Mouse (Mus musculus) liver, embryonic 12.5 days (tissue): ENCODE results near the gene Myo15b. TPM values are rescaled to one million over a fixed set of nuclear protein-coding genes. Genes with fewer than 3 reads are reported as not detected.
A peak's percentile ranks its signal among the peaks of the same experiment; 100 is the strongest.

Experiments used
- ATAC-seq: fragments of 200-750 bp; cut with Nextera tagmentation; 2 replicates; pipeline ENCODE4 v1.8.0; 2017; ENCODE audit warnings: moderate number of reproducible peaks, mild to moderate bottlenecking, moderate library complexity
- H3K27ac ChIP-seq: fragments of 300-500 bp; sonication (generic); 2 replicates; pipeline ENCODE4 v1.5.1; 2016; ENCODE audit warnings: mild to moderate bottlenecking
- H3K27me3 ChIP-seq: fragments of 300-500 bp; sonication (generic); replicated peaks from 2 replicates; pipeline ENCODE4 v1.6.1; 2016; ENCODE audit warnings: mild to moderate bottlenecking, moderate library complexity
- H3K36me3 ChIP-seq: fragments of 300-500 bp; sonication (generic); 2 replicates; pipeline ENCODE4 v1.6.1; 2016; ENCODE audit warnings: mild to moderate bottlenecking, moderate library complexity
- H3K4me1 ChIP-seq: fragments of 300-500 bp; sonication (generic); 2 replicates; pipeline ENCODE4 v1.6.1; 2016
- H3K4me2 ChIP-seq: fragments of 300-500 bp; sonication (generic); 2 replicates; pipeline ENCODE4 v1.6.1; 2016; ENCODE audit warnings: mild to moderate bottlenecking, moderate library complexity
- H3K4me3 ChIP-seq: fragments of 300-500 bp; sonication (generic); 2 replicates; pipeline ENCODE4 v1.5.1; 2016; ENCODE audit warnings: mild to moderate bottlenecking, moderate library complexity
- H3K9ac ChIP-seq: fragments of 300-500 bp; sonication (generic); 2 replicates; pipeline ENCODE4 v1.6.1; 2016; ENCODE audit warnings: mild to moderate bottlenecking, moderate library complexity
- H3K9me3 ChIP-seq: fragments of 300-500 bp; sonication (generic); replicated peaks from 2 replicates; pipeline ENCODE4 v1.6.1; 2016; ENCODE audit warnings: mild to moderate bottlenecking, moderate library complexity
- WGBS: fragments of 180-500 bp; shearing (Covaris S2); methylation state at CpG from one replicate; pipeline ENCODE4 v1.1.7; 2016; ENCODE audit not compliant: insufficient replicate concordance; 5-methylcytosine and 5-hydroxymethylcytosine counted together
- polyA plus RNA-seq: library from polyadenylated mRNA; unstranded; fragments of >200 nt; fragmentation: Nextera tagmentation; extraction: Ambion mirVana; gene quantifications from 2 replicates; pipeline ENCODE4 v1.2.1, GENCODE M21; 2016

The Myo15b gene
- polyA plus RNA-seq, 1 experiment from 2014 or later = 0.83 TPM

- H3K36me3 ChIP-seq = no peaks in the 10 kb centered on the region
- ATAC-seq = no peak
- WGBS = 23% methylated on average over 5 of the region's 5 CpGs
Measured at GRCm38 (mm10) chr11:115881002-115881401, 22.8 kb downstream of the Myo15b start.

GRCm38 (mm10) chr11:115883251-115883650, 25.0 kb downstream of the Myo15b start:
- no peaks in the 10 kb centered on the region for H3K36me3 ChIP-seq
- no peak overlapping the region for H3K27ac ChIP-seq
- no peak overlapping the region for H3K4me3 ChIP-seq
- ATAC-seq = no peak
- 33% methylated on average over 17 of the region's 17 CpGs for WGBS
- peaks cover 71% of the 10 kb centered on the region for H3K27me3 ChIP-seq
- no peaks in the 10 kb centered on the region for H3K9me3 ChIP-seq
- peaks cover 6% of the 10 kb centered on the region; the same call in 1 of the 2 replicates for H3K4me1 ChIP-seq
- H3K4me2 ChIP-seq = no peak overlapping the region
- no peak overlapping the region for H3K9ac ChIP-seq

More at GRCm38 (mm10) chr11:115881002-115881401, 22.8 kb downstream of the Myo15b start:
- Histone ChIP-seq H3K9ac (no peak overlapping the region), H3K4me3 (no peak overlapping the region), H3K4me2 (no peak overlapping the region), H3K27ac (no peak overlapping the region), H3K27me3 (peaks cover 51% of the 10 kb centered on the region), H3K4me1 (peaks cover 19% of the 10 kb centered on the region), H3K9me3 (no peaks in the 10 kb centered on the region)

GRCm38 (mm10) chr11:115884361-115884760, 26.2 kb downstream of the Myo15b start:
- Histone ChIP-seq H3K9ac (no peak overlapping the region), H3K4me3 (no peak overlapping the region), H3K27me3 (peaks cover 67% of the 10 kb centered on the region), H3K36me3 (no peaks in the 10 kb centered on the region), H3K4me1 (peaks cover 6% of the 10 kb centered on the region; the same call in 1 of the 2 replicates), H3K27ac (no peak overlapping the region), H3K9me3 (no peaks in the 10 kb centered on the region), H3K4me2 (no peak overlapping the region)
- 69% methylated on average over 3 of the region's 3 CpGs for WGBS
- ATAC-seq = no peak

DNA sequence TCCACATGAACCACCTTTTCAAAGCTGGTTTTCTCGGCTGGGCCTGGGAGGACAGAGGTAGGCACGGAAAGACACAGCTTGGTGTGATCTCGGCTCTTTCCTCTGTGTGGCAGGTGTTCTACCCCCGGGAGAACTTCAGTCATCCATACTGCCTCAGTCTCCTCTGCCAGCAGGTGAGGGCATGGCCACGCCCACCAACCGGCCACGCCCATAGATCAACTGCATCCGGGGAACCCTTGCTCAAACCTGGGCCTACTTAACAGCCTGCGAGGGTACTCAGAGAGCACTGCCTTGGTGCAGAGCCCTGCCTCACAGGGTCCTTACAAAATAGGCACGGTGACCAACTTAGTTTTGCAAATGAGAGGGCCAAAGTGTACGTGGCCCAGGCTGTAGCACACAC, 27.1 kb downstream of the Myo15b start:
- no peak for ATAC-seq
- no peak overlapping the region for H3K4me3 ChIP-seq
- WGBS = 62% methylated on average over 11 of the region's 11 CpGs
- H3K9me3 ChIP-seq = no peaks in the 10 kb centered on the region
- H3K27me3 ChIP-seq = peaks cover 61% of the 10 kb centered on the region
- H3K27ac ChIP-seq = no peak overlapping the region
- H3K36me3 ChIP-seq = no peaks in the 10 kb centered on the region
- no peak overlapping the region for H3K4me2 ChIP-seq
- H3K9ac ChIP-seq = no peak overlapping the region
- H3K4me1 ChIP-seq = peaks cover 6% of the 10 kb centered on the region; the same call in 1 of the 2 replicates

DNA sequence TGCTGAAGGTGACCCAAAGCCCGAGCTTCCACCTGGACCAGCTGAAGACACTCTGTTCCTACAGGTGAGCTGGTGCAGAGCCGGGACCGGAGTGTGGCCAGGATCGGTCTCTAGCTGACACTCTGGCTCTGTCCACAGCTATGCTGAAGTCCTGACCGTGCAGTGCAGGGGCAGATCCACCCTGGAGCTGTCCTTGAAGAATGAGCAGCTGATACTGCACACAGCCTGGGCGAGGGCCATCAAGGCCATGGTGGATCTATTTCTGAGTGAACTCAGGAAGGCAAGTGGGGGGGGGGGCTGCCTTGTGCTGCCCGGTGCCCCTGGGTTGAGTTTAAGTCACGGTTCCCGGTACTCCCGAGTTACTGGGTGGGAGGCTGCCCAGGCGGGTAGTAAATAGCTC, 28.2 kb downstream of the Myo15b start:
- no peak for ATAC-seq
- Histone ChIP-seq H3K4me3 (no peak overlapping the region), H3K9ac (no peak overlapping the region), H3K27ac (no peak overlapping the region), H3K36me3 (no peaks in the 10 kb centered on the region), H3K4me2 (no peak overlapping the region), H3K4me1 (peaks cover 6% of the 10 kb centered on the region; the same call in 1 of the 2 replicates), H3K27me3 (peaks cover 59% of the 10 kb centered on the region), H3K9me3 (no peaks in the 10 kb centered on the region)
- WGBS = 83% methylated on average over 11 of the region's 11 CpGs

GRCm38 (mm10) chr11:115888020-115888419, 29.8 kb downstream of the Myo15b start:
- Histone ChIP-seq H3K27me3 (peaks cover 44% of the 10 kb centered on the region), H3K9me3 (no peaks in the 10 kb centered on the region), H3K27ac (no peak overlapping the region), H3K4me3 (no peak overlapping the region), H3K4me1 (peaks cover 13% of the 10 kb centered on the region), H3K4me2 (no peak overlapping the region), H3K36me3 (peaks cover 10% of the 10 kb centered on the region), H3K9ac (no peak overlapping the region)
- WGBS = 71% methylated on average over 5 of the region's 5 CpGs
- no peak for ATAC-seq

- no peak overlapping the region for H3K4me2 ChIP-seq
- no peak for ATAC-seq
- no peak overlapping the region for H3K27ac ChIP-seq
- H3K9ac ChIP-seq = no peak overlapping the region
- H3K9me3 ChIP-seq = no peaks in the 10 kb centered on the region
- H3K27me3 ChIP-seq = peaks cover 32% of the 10 kb centered on the region
- WGBS = 64% methylated on average over 6 of the region's 6 CpGs
- no peak overlapping the region for H3K4me3 ChIP-seq
- H3K36me3 ChIP-seq = peaks cover 21% of the 10 kb centered on the region
- H3K4me1 ChIP-seq = peaks cover 7% of the 10 kb centered on the region
Measured at GRCm38 (mm10) chr11:115889159-115889558, 31.0 kb downstream of the Myo15b start.

DNA sequence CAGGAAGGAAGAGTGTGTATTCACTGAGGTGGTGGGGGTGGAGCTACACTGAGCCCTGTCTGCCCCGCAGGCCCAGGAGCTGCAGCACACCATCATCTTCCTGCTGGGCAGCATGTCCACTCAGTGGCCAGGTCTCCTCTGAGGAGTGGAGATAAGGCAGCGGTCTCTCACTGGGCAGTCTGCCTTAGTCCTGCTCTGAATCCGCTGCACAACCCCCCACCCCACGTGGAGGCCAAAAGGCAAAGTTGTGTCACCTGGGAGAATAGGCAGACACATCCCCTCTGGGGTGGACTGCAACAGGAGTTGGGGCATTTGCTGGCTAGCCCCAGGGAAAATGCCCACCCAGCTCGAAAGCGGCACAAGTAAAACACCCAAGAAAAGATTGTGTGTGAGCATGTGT, 34.0 kb downstream of the Myo15b start:
- no peak for ATAC-seq
- Histone ChIP-seq H3K4me1 (peaks cover 7% of the 10 kb centered on the region), H3K36me3 (peaks cover 51% of the 10 kb centered on the region), H3K4me2 (no peak overlapping the region), H3K4me3 (no peak overlapping the region), H3K27me3 (peaks cover 8% of the 10 kb centered on the region), H3K27ac (no peak overlapping the region), H3K9me3 (no peaks in the 10 kb centered on the region), H3K9ac (no peak overlapping the region)
- WGBS = 63% methylated on average over 6 of the region's 6 CpGs

DNA sequence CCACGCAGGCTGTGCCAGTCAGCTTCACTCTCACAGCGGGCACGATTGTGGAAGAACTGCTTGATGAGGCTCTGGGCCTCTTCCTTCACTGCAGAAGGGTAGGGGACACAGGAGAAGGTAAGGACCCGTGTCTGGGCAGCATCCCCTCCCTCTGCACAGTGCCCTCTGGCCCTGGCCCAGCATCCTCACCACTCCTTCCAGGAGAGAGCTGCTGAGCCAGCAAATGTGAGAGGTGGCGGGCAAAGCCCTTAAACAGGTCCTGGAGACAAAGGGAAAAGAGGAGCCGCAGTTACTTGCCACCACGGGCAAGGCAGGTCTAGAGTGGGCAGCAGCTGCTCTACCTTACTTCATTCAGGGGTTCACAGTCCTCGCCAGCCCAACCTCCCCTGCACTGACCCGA, 34.9 kb downstream of the Myo15b start:
- H3K36me3 ChIP-seq = peaks cover 51% of the 10 kb centered on the region
- H3K4me3 ChIP-seq = no peak overlapping the region
- H3K9me3 ChIP-seq = no peaks in the 10 kb centered on the region
- no peak overlapping the region for H3K9ac ChIP-seq
- 78% methylated on average over 9 of the region's 9 CpGs for WGBS
- H3K4me2 ChIP-seq = no peak overlapping the region
- no peaks in the 10 kb centered on the region; the same call in none of the 2 replicates for H3K27me3 ChIP-seq
- peaks cover 12% of the 10 kb centered on the region for H3K4me1 ChIP-seq
- no peak for ATAC-seq
- no peak overlapping the region for H3K27ac ChIP-seq

- ATAC-seq = no peak
- Histone ChIP-seq H3K9me3 (no peaks in the 10 kb centered on the region), H3K4me3 (no peak overlapping the region), H3K4me1 (peaks cover 31% of the 10 kb centered on the region), H3K27ac (no peak overlapping the region), H3K27me3 (no peaks in the 10 kb centered on the region; the same call in 1 of the 2 replicates), H3K9ac (no peak overlapping the region), H3K4me2 (no peak overlapping the region), H3K36me3 (peaks cover 51% of the 10 kb centered on the region)
- WGBS = 66% methylated on average over 14 of the region's 14 CpGs
Measured at GRCm38 (mm10) chr11:115894755-115895520, 36.7 kb downstream of the Myo15b start.

DNA sequence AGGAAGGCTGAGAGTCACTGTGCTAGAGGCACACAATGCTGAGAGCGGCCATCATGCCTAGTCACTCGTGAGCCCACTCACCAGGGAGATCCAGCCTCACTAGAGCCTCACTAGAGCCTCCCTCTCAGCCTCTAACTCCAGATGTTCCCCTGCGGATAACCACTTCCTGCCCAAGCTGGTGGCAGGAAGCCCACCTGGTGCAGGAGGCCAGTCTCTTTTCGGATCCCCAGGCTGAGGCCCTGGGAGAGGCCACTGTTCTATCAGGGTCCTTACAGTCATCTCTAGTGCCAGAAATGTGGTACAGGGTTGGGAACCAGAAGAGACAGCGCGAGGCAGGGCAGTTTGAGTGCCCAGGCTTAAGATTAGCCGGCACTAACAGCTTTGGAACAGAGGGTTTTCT, 40.2 kb downstream of the Myo15b start:
- Histone ChIP-seq H3K9me3 (no peaks in the 10 kb centered on the region), H3K4me1 (peaks cover 59% of the 10 kb centered on the region), H3K27ac (peak overlapping the region; percentile 100), H3K4me2 (peak overlapping the region; percentile 79), H3K27me3 (no peaks in the 10 kb centered on the region), H3K36me3 (peaks cover 49% of the 10 kb centered on the region), H3K4me3 (no peak overlapping the region), H3K9ac (peak overlapping the region; percentile 83)
- no peak for ATAC-seq
- WGBS = 50% methylated on average over 7 of the region's 7 CpGs

GRCm38 (mm10) chr11:115898886-115899285, 40.7 kb downstream of the Myo15b start:
- H3K9me3 ChIP-seq = no peaks in the 10 kb centered on the region
- H3K27ac ChIP-seq = peak overlapping the region; percentile 100
- peak overlapping the region; percentile 69 for H3K4me3 ChIP-seq
- H3K9ac ChIP-seq = peak overlapping the region; percentile 83
- 0 out of 2 replicates have a peak, but pooled peaks have one; percentile 2 for ATAC-seq
- WGBS = 11% methylated on average over 4 of the region's 4 CpGs
- H3K36me3 ChIP-seq = peaks cover 47% of the 10 kb centered on the region
- H3K4me2 ChIP-seq = peak overlapping the region; percentile 79
- H3K27me3 ChIP-seq = no peaks in the 10 kb centered on the region
- H3K4me1 ChIP-seq = peaks cover 63% of the 10 kb centered on the region
